Mouse (Mus musculus) CD4-positive helper T cell, adult 2 months (primary cell): ENCODE data around the gene Ifng.
"Not testable (repeated sequence)": the region's sequence is repeated elsewhere in the genome, so short reads cannot be mapped to it uniquely, and the experiment has no call there.

ENCODE experiments used
- DNase-seq: peaks from one replicate; pipeline ENCODE4 v3.0.0-alpha.2; 2012; ENCODE audit warnings: low read depth, missing footprints, low spot score

The Ifng gene

DNA sequence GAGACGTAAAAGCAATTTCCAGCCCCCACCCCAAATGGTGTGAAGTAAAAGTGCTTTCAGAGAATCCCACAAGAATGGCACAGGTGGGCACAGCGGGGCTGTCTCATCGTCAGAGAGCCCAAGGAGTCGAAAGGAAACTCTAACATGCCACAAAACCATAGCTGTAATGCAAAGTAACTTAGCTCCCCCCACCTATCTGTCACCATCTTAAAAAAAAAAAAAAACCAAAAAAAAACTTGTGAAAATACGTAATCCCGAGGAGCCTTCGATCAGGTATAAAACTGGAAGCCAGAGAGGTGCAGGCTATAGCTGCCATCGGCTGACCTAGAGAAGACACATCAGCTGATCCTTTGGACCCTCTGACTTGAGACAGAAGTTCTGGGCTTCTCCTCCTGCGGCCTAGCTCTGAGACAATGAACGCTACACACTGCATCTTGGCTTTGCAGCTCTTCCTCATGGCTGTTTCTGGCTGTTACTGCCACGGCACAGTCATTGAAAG, at the start of gene Ifng:
TSS of gene Ifng (plus strand) at position 305 of the 499 bp plus-strand sequence.
- DNase-seq: peak; percentile 78

DNA sequence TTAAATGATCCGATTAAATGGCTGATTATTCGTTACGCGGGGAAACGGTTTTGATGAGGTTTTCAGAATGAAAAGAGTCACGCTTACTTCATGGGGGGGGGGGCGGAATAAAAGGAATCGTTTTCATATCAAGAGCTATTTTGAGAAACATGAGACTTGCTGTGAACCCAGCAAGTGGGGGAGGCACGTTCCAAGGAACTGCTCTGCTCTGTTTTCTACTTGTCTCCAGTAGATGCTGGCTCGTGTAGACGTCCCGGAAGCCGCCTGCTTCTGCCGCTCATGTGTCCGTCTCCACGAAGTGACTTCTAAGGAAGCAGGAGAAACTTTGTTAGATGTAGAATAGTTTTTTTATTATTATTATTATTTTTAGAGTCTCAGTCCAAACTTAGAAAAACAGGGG, 40.9 kb upstream of the Ifng start:
- no peak for DNase-seq

DNA sequence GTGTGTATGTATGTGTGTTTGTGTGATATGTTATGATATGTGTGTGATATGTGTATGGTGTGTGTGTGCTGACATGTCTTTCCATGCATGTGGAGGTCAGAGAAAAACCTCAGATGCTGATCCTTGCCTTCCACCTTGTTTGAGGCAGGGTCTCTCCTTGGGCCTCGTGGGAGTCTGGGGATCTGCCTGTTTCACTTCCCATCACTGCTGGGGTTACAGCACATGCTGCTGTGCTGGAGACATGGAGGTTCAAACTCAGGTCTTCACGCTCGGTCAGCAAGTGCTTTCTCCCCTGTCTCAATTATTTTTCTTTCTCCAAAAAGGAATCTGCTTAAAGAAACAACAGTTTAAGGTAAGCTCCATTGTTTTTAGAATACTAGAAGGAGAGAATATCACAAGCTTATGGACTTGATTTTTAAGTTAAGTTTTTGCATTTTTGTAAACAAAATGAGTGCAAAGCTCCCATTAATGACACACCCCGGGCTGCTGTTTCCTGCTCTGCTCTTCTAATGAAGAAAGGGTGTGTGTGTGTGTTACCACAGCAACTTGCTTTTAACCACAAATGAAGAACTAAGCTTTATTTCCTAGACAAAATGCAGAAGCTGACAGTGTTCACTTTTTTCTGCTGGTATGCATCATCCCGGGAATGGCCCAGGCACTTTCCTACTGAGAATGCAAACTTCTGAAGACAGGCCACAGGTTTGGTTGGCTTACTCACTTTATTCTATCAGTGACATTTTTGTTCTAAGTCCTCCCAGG, 34.2 kb upstream of the Ifng start:
- DNase-seq: peak; percentile 48

DNA sequence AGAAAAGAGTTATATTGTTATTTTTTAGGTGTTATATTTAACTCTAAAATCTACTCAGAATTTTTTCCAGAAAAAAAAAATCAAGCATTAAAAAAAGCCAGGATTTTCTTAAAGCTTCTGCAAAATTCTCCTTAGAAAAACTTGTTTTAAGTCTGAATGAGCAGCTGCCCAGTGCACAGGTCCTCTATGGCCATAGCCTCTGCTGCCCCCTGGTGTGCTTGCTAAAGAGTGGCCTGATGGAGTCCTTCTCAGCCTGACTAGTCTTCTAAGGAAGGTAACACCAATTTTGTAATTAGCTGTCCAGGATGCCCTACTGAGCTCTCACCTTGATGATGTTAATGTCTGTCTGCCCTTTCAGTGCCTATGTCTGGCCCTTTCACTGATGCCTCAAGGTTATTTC, 29.5 kb upstream of the Ifng start:
- DNase-seq: no peak

DNA sequence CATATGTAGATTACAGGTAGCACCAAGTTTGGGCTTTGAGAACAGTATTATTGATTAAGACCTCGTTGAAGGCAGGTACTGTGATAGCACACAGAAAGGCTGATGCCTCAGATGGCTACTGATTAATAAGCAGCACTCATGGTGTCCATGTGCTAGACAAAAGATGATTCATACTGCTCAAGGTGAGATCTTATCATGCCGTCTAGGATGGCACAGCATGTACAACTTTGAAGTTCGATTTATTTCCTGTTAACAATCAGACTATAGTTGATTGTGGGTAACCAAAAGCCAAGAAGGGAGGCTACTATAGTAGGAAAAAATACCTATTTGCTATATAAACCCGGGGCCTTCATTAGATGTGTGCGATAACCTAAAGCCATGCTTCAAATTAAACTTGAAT, 28.1 kb upstream of the Ifng start:
- DNase-seq: peak; percentile 51

DNA sequence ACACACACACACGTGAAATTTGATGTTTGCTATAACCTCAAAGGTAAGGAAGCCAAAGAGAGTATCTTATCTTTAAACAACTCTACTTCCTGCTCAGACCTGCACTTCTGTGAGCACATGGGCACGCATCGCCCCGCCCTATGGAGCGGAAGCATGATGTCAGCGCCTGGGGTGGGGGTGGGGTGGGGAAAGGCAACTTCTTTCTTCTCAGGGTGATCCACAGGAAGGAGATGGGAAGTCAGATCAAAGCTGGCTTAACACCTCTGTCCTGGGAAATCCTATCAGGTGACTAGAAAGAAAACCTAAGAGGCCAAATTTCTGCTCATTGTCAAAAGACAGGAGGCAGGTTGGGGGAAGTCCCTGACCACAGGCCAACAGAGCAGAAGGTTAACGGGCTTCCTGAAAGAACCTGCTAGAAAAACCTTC, 21.8 kb upstream of the Ifng start:
- peak; percentile 94 for DNase-seq

DNA sequence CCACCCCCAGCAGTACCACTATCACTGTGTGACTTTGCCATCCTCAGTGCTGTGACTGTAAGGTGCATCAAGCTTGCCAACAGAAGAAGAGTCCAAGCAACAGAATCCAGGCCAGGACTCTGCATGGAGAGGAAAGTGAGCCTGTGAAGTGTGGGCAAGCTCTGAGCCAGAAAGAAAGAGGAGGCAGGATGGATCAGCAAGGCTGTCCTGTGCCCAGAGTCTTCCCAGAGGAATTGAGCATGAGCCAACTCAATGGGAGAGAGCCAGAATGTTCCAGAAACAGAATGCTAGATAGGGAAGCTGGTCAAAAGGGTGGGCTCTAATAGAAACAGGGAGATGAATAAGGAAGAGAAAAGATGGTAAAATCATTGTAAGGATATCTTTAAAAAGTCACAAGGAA, 19.9 kb upstream of the Ifng start:
- DNase-seq: no peak

DNA sequence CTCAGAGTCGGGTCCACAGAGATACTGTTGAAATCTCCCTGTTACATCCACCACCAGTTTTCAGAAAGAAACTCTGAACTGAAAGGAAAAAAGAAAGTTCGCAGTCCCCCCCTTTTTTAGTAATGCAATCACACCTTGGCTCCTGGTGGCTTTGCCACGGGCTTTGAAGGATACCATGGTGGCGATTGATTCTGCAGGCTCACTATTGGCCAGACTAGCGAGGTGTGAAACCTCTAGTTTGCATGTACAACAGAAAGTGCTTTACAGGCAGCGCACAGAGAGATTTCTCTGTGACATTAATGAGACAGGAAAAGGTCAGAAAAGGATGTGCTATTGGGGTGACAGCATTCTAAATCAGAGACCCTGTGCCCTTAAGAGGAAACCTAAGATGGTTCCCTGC, 5.3 kb upstream of the Ifng start:
- DNase-seq: peak; percentile 52

DNA sequence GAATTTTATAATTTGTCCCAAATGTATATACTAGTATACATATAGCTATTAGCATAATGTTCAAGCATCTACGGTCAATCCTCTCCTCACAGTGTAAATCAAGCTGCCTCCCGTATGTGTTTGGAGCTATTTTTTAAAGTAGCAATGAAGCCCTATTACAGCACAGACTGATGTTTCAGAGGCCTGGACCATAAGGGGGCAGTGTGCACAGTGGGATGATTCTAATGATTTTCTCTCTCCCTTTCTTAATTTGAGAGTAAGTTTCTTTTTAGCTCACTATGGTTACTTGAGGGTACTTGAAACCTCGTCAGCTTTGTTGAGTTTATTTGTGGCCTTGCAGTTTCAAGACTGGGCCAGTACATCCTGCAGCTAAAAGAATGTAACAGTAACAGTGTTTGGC, 1.1 kb downstream of the Ifng start:
- peak; percentile 54 for DNase-seq

DNA sequence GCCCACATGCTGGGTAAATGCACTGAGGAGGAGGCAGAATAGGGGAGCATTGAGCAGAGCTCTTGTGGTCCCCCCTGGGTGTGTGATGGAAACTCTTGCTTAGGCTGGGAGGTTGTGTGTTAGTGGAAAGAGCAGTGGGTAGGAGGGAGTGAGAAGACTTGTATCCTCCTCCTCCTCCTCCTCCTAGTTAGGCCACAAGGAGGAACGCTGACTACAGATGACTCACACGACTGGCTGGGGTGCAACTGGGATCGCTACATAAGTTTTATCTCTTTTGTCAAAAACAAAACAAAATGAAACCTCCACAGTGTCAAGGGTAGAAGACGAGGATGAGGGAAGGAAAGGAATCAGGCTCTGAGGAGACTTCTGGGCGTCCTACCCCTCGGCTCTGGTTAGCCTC, 2.2 kb downstream of the Ifng start:
- no peak for DNase-seq

DNA sequence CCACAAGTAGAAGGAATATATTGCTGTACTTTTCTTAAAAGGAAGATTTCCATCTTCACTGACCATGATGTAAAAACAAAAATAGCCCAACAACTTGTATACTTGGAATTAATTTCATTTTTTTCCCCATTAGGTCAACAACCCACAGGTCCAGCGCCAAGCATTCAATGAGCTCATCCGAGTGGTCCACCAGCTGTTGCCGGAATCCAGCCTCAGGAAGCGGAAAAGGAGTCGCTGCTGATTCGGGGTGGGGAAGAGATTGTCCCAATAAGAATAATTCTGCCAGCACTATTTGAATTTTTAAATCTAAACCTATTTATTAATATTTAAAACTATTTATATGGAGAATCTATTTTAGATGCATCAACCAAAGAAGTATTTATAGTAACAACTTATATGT, 4.2 kb downstream of the Ifng start:
- DNase-seq: no peak

DNA sequence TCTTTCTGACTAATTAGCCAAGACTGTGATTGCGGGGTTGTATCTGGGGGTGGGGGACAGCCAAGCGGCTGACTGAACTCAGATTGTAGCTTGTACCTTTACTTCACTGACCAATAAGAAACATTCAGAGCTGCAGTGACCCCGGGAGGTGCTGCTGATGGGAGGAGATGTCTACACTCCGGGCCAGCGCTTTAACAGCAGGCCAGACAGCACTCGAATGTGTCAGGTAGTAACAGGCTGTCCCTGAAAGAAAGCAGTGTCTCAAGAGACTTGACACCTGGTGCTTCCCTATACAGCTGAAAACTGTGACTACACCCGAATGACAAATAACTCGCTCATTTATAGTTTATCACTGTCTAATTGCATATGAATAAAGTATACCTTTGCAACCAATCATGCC, 4.7 kb downstream of the Ifng start:
- DNase-seq: no peak

DNA sequence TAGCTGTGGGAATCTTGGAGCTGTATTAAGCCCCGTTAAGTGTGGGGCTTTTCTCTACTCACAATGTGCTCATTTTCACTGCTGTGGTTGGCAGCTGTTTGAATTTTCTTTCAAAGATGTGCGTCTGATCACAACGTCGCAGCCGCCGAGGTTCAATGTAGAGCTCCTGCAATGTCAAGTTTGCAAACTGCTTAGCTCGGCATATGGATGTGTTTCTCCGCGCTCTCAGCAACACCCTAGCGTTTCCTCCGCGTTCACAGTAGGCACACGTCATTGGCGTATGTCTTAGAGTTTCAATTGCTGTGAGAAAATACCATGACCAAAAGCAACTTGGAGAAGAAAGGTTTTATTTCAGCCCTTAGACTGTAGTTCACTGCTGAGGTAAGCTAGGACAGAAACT, 5.1 kb downstream of the Ifng start:
- DNase-seq: no peak

DNA sequence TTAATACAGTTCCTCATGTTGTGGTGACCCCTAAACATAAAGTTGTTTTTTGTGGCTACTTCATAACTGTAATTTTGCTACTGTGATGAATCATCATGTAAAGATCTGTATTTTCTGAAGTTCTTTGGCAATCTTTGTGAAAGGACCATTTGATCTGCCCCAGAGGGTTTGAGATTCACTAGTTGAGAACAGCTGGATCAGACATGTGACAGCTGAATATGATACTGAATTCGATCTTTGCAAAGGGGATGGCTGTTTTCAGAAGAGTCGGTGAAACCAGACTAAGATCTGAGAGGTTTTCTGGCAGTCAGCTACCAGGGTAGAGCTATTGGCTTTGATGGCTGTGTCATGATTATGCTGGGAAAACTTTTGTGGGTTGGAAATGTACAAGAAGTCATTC, 10.9 kb downstream of the Ifng start:
- DNase-seq: no peak

DNA sequence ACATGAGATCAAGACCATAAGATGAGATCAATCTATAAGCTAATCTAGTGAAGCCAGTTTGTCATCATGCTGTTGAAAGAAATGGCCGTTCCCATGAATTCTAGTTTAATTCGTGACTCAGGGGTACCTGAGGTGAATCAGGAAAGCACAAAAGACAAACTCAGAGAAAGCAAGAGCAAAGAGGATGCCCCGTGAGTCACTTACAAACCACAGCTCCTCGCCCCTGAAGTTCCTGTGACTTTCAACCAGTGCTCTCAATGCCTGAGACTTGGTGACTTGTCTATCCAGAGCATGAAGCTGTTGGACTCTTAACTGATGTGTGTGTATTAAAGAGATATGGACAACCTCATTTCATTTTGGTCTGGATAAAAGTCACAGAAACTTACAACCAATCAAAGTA, 17.9 kb downstream of the Ifng start:
- peak; percentile 36 for DNase-seq

DNA sequence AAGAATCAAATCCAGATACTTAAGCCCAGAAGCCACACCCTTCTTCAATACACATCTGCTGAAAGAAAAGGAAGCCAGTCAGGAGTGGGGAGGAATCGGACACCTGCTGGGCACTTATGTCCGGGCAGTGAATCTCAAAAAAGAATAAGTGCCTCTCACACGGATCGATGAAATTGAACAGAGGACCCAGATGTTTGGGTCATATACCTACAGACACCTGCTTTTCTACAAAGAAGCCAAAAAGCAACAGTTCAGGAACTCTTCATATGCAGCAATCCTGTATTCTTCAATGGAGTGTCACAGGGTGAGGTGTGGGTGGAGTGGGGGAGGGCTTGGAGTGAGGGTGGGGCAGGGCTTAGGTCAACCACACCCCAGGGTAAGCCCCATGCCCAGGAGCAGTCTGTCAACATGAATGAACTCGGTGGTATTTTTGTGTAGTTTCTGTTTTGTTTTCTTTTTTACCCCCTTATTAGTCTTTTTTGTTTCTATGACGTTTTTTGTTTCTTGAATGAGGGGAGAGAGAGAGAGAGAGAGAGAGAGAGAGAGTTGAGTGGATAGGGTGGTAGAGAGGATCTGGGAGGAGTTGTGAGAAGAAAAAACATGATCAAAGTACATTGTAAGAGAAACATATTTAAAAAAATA, 20.4 kb downstream of the Ifng start:
- DNase-seq: peak; percentile 56

DNA sequence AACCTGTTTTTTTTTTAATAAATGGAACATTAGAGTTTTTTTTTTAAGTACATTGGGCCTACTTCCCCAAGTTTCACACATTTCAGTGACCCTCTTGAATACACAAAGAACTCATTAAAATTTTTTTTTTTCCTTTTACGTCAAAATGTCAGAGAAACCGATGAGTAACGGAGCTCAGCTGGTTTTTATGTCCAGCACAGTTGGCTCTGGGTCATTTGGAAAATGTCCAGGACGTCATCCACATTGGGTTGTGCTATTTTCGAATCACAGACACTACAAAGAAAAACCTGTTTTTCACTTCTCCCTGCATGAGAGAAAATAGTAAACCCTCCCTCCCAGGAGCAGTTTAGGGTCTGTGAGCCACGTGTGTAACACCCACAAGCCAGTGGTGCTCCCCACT, 25.6 kb downstream of the Ifng start:
- no peak for DNase-seq

DNA sequence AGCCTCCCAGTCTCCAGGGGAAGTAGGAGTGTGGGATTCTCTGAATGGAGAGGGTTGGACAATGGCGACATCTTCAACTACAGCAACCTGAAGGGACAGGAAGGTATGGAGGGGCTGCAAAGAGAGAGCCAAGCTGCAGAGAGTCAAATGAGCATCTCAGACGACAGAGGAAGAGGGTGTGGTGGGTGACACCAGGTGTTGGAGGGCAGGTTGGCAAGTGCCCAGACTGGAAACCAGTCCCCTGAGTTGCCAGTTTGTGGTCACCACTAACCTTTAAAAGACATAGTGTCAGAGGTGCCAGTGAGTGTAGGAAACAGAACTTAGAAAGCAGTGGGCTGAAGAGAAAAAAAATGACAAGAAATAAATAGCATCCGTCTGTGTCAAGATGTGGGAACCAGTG, 28.2 kb downstream of the Ifng start:
- peak; percentile 66 for DNase-seq

DNA sequence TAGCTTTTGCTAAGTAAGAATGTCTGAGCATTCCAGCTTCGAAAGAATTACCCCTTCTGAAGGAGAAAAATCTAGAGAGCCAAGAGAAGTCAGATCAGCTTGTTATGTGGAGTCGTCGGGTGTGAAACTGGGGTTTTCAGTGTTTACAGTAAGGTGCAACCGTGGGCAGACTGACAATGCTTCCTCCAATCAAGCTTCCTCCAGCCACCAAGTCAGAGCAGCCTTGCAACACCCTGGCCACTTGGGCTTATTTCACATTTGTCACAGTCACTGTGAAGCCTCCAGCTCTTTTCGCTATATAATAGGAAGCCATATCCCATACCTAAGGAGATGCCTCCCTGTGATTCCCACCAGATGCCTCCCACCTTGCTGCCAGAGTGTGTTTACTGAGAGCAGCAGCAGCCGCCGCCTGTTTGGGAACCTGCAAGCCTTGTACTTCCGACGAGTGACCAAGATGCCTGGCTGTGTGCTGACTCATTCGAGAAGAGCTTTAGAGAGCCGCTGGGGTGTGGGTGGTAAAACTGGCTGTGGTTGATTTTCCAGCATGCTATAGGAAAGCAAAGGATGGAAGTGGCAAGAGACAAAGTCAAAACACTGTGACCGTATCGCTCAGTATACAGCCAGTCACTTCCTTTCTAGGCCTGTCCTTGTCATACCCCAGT, 29.6 kb downstream of the Ifng start:
- DNase-seq: peak; percentile 60

DNA sequence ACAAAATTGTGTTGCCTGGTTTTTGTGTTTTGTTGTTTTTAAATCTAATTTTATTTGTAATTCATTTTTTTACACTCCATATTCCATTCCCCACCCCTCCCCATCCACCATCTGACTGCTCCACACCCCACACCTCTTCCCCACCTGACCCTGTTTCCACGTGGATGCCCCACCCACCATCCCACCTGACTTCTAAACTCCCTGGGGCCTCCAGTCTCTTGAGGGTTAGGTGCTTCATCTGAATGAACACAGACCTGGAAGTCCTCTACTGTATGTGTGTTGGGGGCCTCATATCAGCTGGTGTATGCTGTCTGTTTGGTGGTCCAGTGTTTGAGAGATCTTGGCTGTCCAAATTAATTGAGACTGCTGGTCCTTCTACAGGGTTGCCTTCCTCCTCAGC, 32.0 kb downstream of the Ifng start:
- DNase-seq: not testable (repeated sequence)

DNA sequence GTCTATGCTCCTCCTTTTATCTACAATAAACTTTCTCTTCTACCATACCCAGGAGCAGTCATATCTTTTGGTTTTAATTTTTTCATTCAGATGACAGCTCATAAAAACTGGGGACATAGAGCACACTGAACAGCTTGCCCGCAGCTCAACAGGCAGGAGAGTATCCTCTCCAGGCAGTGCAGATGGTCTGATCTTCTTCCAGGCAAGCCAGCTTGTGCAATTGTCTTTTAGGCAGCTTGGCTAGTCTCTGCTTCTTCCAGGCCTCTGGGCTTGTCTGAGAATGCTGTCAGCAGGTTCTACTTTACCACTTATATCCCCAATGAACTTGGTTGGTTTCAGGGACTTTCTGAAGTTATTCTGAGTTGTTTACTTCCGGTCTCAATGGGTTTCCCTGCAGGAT, 35.9 kb downstream of the Ifng start:
- DNase-seq: no peak

DNA sequence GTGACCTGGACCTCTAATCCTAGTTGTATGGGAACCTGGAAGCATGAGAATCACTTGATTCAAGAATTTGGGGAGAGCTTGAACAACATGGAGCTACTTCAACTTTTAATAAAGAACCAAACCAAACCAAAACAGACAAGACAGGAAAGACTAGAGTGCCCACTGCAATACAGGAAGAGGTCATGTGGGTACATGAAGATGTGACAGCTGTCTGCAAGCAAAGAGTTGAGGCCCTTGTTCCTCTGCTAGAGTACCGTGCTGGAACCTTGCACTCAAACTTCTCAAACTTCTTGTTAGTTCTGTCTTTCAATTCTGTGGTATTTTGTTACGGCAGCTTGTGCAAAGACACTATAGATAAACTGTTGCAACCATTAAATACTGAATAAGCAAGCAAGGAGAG, 36.5 kb downstream of the Ifng start:
- DNase-seq: no peak

DNA sequence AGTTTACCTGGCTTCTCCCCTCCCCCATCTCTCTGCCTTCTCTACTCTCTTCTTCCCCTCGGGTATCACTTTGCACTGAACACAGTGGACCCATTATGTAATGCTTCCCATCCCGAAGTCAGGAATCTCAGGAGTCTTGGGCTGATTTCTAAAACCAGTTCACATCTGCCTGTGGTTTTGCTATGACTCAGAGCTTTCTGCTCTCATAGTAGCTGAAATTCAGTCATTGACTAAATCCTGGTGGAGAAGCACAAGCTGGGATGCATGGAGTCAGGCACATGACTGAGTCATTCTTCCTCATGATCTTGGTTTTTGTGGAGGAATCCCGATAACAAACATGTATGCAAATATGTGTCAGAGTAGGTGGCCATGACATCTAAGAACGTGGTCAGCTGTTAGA, 38.4 kb downstream of the Ifng start:
- DNase-seq: no peak
